Mouse (Mus musculus) hindbrain, embryonic 10.5 days (tissue): Measurements from ENCODE around the gene Srsf12. TPM values are rescaled to one million over a fixed set of nuclear protein-coding genes. Genes with fewer than 3 reads are reported as not detected.

Experiments used
- DNase-seq: peaks from one replicate; pipeline ENCODE4 v3.0.0-alpha.2; 2017; ENCODE audit warnings: low spot score
- H3K27ac ChIP-seq: fragments of 300-500 bp; sonication (generic); 2 replicates; pipeline ENCODE4 v1.5.1; 2016; ENCODE audit warnings: mild to moderate bottlenecking, moderate library complexity
- H3K27me3 ChIP-seq: fragments of 300-500 bp; sonication (generic); 2 replicates; pipeline ENCODE4 v1.6.1; 2016; ENCODE audit warnings: mild to moderate bottlenecking; ENCODE audit not compliant: poor library complexity, insufficient read depth, severe bottlenecking
- H3K36me3 ChIP-seq: fragments of 300-500 bp; sonication (generic); 2 replicates; pipeline ENCODE4 v1.6.1; 2016; ENCODE audit warnings: mild to moderate bottlenecking, moderate library complexity
- H3K4me1 ChIP-seq: fragments of 300-500 bp; sonication (generic); replicated peaks from 2 replicates; pipeline ENCODE4 v1.6.1; 2016; ENCODE audit warnings: mild to moderate bottlenecking
- H3K4me3 ChIP-seq: fragments of 300-500 bp; sonication (generic); 2 replicates; pipeline ENCODE4 v1.5.1; 2016; ENCODE audit warnings: mild to moderate bottlenecking, moderate library complexity
- H3K9me3 ChIP-seq: fragments of 300-500 bp; sonication (generic); 2 replicates; pipeline ENCODE4 v1.6.1; 2016; ENCODE audit warnings: mild to moderate bottlenecking, moderate library complexity
- WGBS: fragments of 180-500 bp; shearing (Covaris S2); methylation state at CpG from one replicate; pipeline ENCODE4 v1.1.7; 2016; 5-methylcytosine and 5-hydroxymethylcytosine counted together
- polyA plus RNA-seq: library from polyadenylated mRNA; unstranded; fragments of >200 nt; fragmentation: Nextera tagmentation; extraction: Ambion mirVana; gene quantifications from 2 replicates; pipeline ENCODE4 v1.2.1, GENCODE M21; 2016

The Srsf12 gene
- polyA plus RNA-seq, 1 experiment from 2014 or later: 7.1 TPM

DNA sequence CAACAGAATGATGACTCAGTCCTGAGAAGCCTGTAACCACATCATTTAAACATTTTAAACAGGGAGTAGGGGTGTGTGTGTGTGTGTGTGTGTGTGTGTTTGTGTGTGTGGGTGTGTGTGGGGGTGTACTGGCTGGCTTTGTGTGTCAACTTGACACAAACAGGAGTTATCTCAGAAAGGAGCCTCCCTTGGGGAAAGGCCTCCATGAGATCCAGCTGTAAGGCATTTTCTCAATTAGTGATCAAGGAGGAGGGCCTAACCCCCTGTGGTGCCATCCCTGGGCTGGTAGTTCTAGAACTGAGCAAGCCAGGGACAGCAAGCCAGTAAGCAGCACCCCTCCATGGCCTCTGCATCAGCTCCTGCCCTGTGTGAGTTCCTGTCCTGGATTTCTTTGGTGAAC lies 51.5 kb downstream of the Srsf12 start:
- H3K27me3 ChIP-seq: no peaks in the 10 kb centered on the region
- H3K36me3 ChIP-seq: no peaks in the 10 kb centered on the region
- no peak overlapping the region for H3K27ac ChIP-seq
- H3K9me3 ChIP-seq: no peaks in the 10 kb centered on the region
- no peak overlapping the region for H3K4me3 ChIP-seq
- DNase-seq: no peak
- H3K4me1 ChIP-seq: 0 out of 2 replicates have a peak, but pooled peaks cover 5% of the 10 kb centered on the region

DNA sequence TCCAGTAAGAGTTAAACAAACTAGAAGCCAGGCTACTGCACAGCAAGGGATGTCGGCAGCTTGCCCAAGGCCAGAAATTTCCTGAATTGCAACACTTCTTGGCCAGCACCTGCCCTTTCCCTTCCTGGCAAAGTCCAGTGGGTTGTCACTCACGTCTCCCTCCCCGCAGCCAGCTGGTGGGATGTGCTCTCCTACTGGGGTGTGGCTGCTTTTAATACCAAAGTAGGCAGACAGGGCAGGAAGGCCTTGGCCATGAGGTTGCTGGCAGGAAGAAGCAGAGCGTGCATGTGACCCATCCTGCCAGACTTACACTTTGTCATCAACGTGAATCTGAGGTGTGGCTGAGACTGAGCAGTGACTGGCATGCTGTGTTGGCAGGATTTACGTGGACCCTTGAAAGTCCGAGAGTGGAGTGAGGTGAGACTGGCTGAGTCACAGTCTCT lies 52.5 kb downstream of the Srsf12 start:
- Histone ChIP-seq H3K27me3 (no peaks in the 10 kb centered on the region), H3K36me3 (no peaks in the 10 kb centered on the region), H3K4me3 (no peak overlapping the region), H3K4me1 (0 out of 2 replicates have a peak, but pooled peaks cover 5% of the 10 kb centered on the region), H3K9me3 (no peaks in the 10 kb centered on the region), H3K27ac (no peak overlapping the region)
- no peak for DNase-seq
- WGBS: 70% methylated on average over 7 of the region's 7 CpGs

DNA sequence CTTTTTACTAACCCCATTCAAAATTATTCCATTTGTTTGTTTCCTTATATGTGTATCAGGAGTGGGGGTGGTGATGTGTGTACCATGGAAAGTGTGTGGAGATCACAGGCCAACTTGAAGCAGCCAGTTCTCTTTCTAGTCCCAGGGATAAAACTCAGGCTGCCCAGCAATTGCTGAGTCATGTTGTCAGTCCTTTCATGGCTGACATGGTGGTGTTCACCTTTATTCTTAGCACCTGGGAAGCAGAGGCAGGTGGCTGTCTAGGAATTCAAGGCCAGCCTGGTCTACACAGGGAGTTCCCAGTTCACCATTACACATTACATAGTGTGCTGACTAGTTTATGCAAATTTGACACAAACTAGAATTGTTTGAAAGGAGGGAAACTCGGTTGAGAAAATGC lies 54.1 kb downstream of the Srsf12 start:
- 80% methylated on average over 1 of the region's 1 CpGs for WGBS
- DNase-seq: no peak
- no peaks in the 10 kb centered on the region for H3K9me3 ChIP-seq
- no peaks in the 10 kb centered on the region for H3K36me3 ChIP-seq
- no peak overlapping the region for H3K27ac ChIP-seq
- no peak overlapping the region for H3K4me3 ChIP-seq
- no peaks in the 10 kb centered on the region for H3K27me3 ChIP-seq
- no peaks in the 10 kb centered on the region for H3K4me1 ChIP-seq

DNA sequence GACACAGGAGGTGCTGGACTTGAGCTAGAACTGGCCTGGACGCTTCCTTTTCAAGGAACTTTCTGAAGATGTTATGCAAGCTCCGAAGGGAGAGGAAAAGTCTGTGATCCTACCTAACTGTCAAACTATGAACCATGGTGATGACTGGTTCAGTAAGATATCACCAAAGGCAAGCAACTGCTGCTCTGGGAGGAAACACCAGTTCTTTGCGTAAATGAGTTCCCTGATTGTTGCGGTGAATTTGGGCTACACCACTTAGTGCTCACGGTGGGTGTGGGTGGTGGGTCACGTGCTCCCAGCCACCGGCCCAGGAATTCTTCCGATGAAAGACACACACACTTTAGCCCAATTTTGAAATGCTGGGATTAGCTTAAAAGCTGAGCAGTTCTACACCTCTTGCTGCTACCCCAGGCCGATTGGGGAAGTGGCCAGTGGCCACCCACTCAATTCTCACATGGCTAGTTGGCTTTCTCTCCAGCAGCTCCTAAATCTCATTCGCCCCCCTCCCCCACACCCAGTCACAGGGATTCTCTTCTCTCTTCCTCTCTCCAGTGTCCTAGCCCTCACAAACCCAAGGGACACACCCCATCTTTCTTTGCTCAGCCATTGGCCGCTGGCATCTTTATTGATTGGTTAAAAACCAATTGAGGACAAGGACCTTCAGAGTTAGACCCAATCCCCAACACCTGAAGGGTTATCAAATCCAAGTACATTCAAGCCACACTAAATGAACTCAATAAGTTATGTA lies 56.4 kb downstream of the Srsf12 start:
- no peak for DNase-seq
- 82% methylated on average over 11 of the region's 11 CpGs for WGBS
- Histone ChIP-seq H3K36me3 (no peaks in the 10 kb centered on the region), H3K4me1 (no peaks in the 10 kb centered on the region), H3K27ac (no peak overlapping the region), H3K27me3 (no peaks in the 10 kb centered on the region), H3K4me3 (no peak overlapping the region), H3K9me3 (no peaks in the 10 kb centered on the region)

DNA sequence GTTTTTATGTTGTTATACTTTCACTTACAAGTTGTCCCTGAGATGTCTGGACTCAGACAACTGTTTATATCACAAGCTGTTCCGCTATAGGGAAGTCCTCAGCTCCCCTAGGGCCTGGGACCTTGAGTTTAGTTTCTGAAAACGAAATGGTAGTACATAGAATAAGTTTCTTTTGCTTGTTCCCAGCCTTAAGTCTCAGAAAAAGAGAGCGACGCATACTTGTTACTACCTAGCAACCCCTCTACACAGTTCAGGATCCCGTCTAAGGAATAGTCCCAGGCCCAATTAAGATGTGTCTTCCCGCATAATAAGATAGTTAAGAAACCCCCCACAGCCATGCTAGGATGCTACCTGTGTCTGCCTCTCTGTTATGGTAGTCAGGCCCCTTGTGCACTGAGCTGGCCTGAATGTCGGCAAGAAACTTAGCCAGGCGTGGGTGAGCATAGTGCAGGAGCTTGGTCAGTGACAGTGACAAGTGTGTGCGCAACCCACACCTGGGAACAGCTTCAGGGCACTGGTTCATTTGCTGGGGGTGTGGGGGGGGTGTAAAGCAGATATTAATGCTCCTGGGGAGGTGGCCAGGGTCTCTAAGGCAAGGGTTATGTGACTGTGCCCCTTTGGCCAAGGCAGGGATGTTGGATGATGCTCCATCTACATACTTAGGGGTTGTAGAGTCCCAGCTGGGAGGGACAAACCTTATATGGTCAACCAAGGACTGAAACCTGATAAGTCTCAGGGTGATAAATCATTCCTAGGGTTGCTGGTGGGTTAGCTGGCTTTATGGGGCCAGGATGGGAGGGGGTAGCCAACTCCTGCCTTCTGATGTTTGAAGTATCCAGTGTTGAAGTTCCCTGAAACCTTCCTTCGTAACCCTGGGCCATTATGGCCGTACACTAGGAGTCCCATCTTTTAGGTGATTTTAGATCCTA lies 61.9 kb downstream of the Srsf12 start:
- DNase-seq: no peak
- no peaks in the 10 kb centered on the region for H3K4me1 ChIP-seq
- H3K9me3 ChIP-seq: no peaks in the 10 kb centered on the region
- no peaks in the 10 kb centered on the region for H3K27me3 ChIP-seq
- 81% methylated on average over 11 of the region's 11 CpGs for WGBS
- no peak overlapping the region for H3K27ac ChIP-seq
- no peak overlapping the region for H3K4me3 ChIP-seq
- H3K36me3 ChIP-seq: no peaks in the 10 kb centered on the region

DNA sequence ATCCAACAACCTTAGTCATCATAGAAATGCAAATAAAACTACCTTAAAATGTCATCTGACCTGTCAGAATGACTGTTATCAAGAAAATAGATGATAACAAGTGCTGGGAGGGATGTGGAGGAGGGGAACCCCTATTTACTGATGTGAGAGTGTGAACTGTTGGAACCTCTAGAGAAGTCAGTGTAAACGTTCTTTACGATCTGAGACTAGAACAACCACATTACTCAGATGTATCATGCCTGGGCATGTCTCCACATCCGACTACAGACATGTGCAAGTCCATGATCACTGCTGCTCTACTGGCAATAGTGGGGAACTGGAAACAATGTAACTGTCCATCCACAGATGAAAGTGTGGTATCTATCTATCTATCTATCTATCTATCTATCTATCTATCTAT lies 64.6 kb downstream of the Srsf12 start:
- no peak overlapping the region for H3K27ac ChIP-seq
- no peaks in the 10 kb centered on the region for H3K4me1 ChIP-seq
- H3K27me3 ChIP-seq: no peaks in the 10 kb centered on the region
- H3K9me3 ChIP-seq: no peaks in the 10 kb centered on the region
- no peak overlapping the region for H3K4me3 ChIP-seq
- no peaks in the 10 kb centered on the region for H3K36me3 ChIP-seq
- DNase-seq: no peak
- WGBS: 85% methylated on average over 3 of the region's 3 CpGs

DNA sequence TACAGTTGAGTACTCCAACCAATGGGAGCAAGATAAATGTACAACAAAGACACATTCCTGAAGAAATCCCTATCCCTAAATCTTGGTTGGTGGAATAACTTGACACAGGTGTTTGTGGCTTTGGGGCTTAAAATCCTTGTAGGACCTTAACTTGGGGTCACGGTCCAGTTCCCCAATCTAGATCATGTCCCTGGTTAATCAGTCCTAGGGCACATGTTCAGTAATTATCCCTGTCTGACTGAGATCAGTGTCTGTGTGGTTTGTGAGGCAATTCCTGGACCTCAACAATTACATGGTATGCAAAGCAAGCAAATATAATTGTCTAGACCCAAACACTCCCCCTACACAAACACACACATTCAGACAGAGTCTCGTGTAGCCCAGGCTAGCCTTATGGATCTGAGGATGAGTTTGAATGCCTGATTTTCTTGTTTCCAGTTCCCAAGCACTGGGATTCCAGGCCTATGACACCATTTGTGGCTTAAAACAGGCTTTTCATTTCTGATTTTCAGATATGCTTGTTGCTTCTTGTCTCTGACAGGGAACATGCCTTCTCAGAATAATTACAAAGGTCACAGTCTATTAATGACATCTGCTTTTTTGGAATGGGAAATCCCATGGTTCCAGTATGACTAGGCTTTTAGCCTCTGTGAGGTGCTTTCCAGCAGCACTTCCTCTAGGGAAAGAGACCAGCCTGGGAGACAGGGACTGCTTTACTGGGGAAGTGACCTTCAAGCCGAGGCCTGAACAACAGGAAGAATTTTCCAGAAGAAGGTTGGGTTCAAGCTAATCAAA lies 73.3 kb downstream of the Srsf12 start:
- 85% methylated on average over 3 of the region's 3 CpGs for WGBS
- H3K36me3 ChIP-seq: no peaks in the 10 kb centered on the region
- no peaks in the 10 kb centered on the region for H3K27me3 ChIP-seq
- H3K4me1 ChIP-seq: no peaks in the 10 kb centered on the region
- no peaks in the 10 kb centered on the region for H3K9me3 ChIP-seq
- H3K27ac ChIP-seq: no peak overlapping the region
- no peak overlapping the region for H3K4me3 ChIP-seq
- DNase-seq: no peak

Other genes with a start within 250 kb of the Srsf12 start
- 24.8 and 28.0 TPM in 2 replicates for gene Rragd, start 226.0 kb upstream of the Srsf12 start, polyA plus RNA-seq
- 47.4 and 49.0 TPM in 2 replicates for gene Ube2j1, start 177.6 kb upstream of the Srsf12 start, polyA plus RNA-seq
- gene Gabrr2, start 146.0 kb upstream of the Srsf12 start, polyA plus RNA-seq: 0.50 TPM in 1 of 2 replicates, not detected in the other
- gene Gabrr1, start 76.5 kb upstream of the Srsf12 start, polyA plus RNA-seq: 0.06 and 0.61 TPM in 2 replicates
- 1.1 and 1.2 TPM in 2 replicates for gene Pm20d2, start 19.3 kb upstream of the Srsf12 start, polyA plus RNA-seq
- 71.5 and 80.4 TPM in 2 replicates for gene Pnrc1, start 81.2 kb downstream of the Srsf12 start, polyA plus RNA-seq
- gene Rngtt, start 101.3 kb downstream of the Srsf12 start, polyA plus RNA-seq: 29.4 and 32.9 TPM in 2 replicates